Mouse (Mus musculus) layer of hippocampus, adult 6 months (tissue): Measurements from ENCODE around the gene Anpep. TPM values are rescaled to one million over a fixed set of nuclear protein-coding genes. Genes with fewer than 3 reads are reported as not detected.

Experiments used
- long read RNA-seq, 2 experiments: library from polyadenylated mRNA; unstranded; transcript quantifications; one replicate each; pipeline ENCODE4 v2.0.0; 2019 to 2020
- polyA plus RNA-seq: library from polyadenylated mRNA; unstranded; fragments of <200 nt; fragmentation: Nextera tagmentation; gene quantifications from 2 replicates; pipeline ENCODE4 v1.2.3, GENCODE M21; 2021

Gene Anpep
- 0.24 and 0.45 TPM in 2 replicates for polyA plus RNA-seq
- long read RNA-seq, experiment 1 = 0 reads
- long read RNA-seq, experiment 2 = 0 reads

DNA sequence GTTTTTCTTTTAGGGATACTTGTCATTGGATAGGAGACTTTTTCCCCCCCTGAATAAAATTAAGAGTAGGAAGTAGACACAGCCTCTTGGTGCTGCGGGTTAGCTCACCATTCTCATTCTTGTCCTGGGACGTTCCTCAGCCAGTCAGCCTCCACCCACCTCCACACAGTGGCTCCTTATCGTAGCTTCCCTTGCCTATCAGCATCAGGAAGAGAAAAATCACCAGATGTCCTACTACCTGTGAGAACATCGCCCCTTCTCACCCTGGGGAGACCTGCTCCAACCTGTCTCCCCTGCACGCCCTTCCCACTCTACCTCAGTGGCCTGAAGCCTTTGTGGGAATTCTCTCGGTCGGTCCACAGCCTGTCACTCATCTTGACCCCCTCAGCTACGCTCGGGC is at the start of gene Anpep:
Gene Anpep (minus strand): TSS at position 249 of the 400 bp plus-strand sequence.

DNA sequence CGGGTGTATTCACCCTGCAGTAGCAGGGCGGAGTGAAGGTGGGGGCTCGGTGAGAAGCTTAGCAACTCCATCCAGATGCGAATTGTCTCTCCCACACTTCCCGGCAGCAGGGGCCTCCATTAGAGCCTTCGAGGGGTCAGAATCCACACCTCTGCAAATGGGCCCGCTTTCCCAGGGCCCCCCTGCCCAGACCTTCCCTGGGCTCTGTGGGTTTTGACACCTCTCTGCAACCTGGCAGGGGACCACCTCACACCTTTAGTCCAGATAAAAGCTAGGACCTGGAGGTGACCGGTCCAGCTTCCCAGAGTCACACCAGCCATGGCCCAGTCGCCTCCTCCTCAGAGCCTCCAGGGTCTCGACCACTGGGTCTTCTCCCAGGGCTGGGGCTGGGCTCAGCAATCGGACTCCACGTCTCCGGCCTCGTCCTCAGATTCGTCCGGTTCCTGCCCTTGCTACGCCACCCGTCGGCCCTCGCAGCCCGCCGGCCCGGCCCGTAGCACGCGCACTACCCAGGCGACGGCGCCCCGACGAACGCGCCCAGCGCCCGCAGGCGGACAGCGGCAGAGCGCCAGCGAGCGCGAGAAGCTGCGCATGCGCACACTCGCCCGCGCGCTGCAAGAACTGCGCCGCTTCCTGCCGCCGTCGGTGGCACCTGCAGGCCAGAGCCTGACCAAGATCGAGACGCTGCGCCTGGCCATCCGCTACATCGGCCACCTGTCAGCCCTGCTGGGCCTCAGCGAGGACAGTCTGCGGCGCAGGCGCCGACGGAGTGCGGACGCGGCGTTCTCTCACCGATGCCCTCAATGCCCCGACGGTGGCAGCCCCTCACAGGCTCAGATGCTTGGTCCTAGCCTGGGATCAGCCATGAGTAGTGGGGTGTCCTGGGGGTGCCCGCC is 50.0 kb downstream of the Anpep start, which contains the start of gene Mesp2:
Gene Mesp2 (plus strand): TSS at position 117 of the 896 bp plus-strand sequence.

DNA sequence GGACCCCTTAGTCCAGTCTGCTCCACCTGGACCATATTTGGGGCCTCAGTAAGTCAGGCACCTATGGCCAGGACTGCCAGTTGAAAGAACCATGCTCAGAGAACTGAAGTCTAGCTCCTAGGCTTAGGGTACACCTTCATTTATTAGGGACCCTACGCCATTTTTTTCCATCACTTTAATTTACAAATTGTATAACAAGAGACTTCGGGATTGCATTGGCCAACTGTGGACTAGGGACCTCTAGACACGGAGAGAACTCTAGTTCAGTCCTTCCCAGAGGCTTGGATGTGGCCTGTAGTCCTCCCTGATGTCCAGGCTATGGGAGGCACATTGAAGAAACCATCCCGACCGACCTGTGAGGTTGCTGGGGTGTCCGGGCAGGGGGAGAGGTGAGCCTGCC is 67.2 kb downstream of the Anpep start, which contains the start of gene Mesp1:
Gene Mesp1 (minus strand): TSS at position 101 of the 400 bp plus-strand sequence.

Other genes with a start within 250 kb of the Anpep start
- gene Rhcg, start 243.4 kb downstream of the Anpep start, polyA plus RNA-seq = 0.64 and 1.8 TPM in 2 replicates
- 0.05 TPM in 1 of 2 replicates, not detected in the other for gene Ticrr, start 200.9 kb downstream of the Anpep start, polyA plus RNA-seq
- 0.34 and 0.41 TPM in 2 replicates for gene Kif7, start 145.3 kb downstream of the Anpep start, polyA plus RNA-seq
- gene Plin1, start 128.2 kb downstream of the Anpep start, polyA plus RNA-seq = 0.30 and 0.34 TPM in 2 replicates
- 15.8 and 17.3 TPM in 2 replicates for gene Pex11a, start 117.9 kb downstream of the Anpep start, polyA plus RNA-seq
- 0.34 and 0.87 TPM in 2 replicates for gene Wdr93, start 117.9 kb downstream of the Anpep start, polyA plus RNA-seq
- 0.39 and 0.40 TPM in 2 replicates for gene Mesp1, start 67.3 kb downstream of the Anpep start, polyA plus RNA-seq
- gene Mesp2, start 50.3 kb downstream of the Anpep start, polyA plus RNA-seq = 0.19 and 0.69 TPM in 2 replicates
- 13.9 and 15.3 TPM in 2 replicates for gene Ap3s2, start 59.6 kb upstream of the Anpep start, polyA plus RNA-seq
- gene Arpin, start 74.3 kb upstream of the Anpep start, polyA plus RNA-seq = 14.9 and 18.4 TPM in 2 replicates
- 2.8 and 3.7 TPM in 2 replicates for gene Zfp710, start 163.8 kb upstream of the Anpep start, polyA plus RNA-seq